Mouse (Mus musculus): Measurements from ENCODE around the gene Tmem43. TPM values are rescaled to one million over a fixed set of nuclear protein-coding genes. Genes with fewer than 3 reads are reported as not detected.
A peak's percentile ranks its signal among the peaks of the same experiment; 100 is the strongest.
"Not testable (repeated sequence)": the region's sequence is repeated elsewhere in the genome, so short reads cannot be mapped to it uniquely, and the experiment has no call there.

The Tmem43 gene
- polyA plus RNA-seq, 1 experiment = 79.5 TPM

DNA sequence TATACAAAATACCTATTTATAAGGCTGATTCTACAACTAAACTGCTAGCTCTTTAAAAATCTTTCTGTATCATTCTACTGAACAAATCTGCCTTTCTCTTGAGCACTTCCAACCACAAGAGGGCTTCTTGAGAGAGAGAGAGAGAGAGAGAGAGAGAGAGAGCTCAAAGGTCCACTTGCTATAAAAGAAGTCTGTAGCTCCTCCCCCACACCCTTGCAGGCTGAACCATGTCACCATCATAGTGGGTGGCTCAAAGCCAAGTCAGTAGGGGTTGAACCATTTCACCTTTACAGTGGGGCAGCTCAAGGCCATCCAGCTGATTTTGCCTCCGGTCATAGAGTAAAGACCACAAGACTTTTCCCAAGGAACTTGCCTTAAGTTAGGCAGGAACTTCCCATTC, 14.0 kb upstream of the Tmem43 start:
- Histone ChIP-seq H3K4me1 (ENCODE audit: control insufficient read depth, insufficient read depth, low read length) (no peaks in the 10 kb centered on the region), H3K4me3 (replicated peaks; ENCODE audit: extremely low read depth, low read depth, low read length) (no peak overlapping the region)
- DNase-seq = no peak
- WGBS = 85% methylated on average over 1 of the region's 1 CpGs
- TF ChIP-seq POLR2A (IDR thresholded peaks at IDR 0.05; ENCODE audit: borderline replicate concordance, extremely low read depth, low read depth, low read length) (no peak), CTCF (IDR thresholded peaks at IDR 0.05; ENCODE audit: insufficient read depth, low read length) (no peak)

DNA sequence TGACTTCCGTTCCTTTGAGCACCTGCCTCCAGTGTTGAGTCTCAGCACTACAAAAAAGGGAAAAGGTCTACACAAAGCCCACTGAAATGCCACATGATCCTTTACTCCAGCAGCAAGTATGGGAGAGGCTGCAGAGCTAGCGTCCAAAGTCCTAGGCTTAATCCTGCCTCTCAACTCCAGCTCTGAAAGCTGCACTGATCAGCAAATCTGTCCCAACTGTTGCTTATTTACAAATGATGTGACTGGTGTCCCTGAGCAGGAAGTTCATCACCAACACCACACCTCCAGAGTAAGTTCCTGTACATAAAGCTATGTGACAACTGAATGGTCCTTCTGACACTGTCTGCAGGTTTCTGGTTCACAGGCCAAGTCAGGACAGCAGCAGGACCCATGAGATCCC, 7.7 kb upstream of the Tmem43 start:
- no peaks in the 10 kb centered on the region for H3K4me1 ChIP-seq (ENCODE audit: control insufficient read depth, insufficient read depth, low read length)
- H3K4me3 ChIP-seq (replicated peaks; ENCODE audit: extremely low read depth, low read depth, low read length) = no peak overlapping the region
- WGBS = 92% methylated on average over 2 of the region's 2 CpGs
- TF ChIP-seq POLR2A (IDR thresholded peaks at IDR 0.05; ENCODE audit: borderline replicate concordance, extremely low read depth, low read depth, low read length) (no peak), CTCF (IDR thresholded peaks at IDR 0.05; ENCODE audit: insufficient read depth, low read length) (no peak)
- no peak for DNase-seq

DNA sequence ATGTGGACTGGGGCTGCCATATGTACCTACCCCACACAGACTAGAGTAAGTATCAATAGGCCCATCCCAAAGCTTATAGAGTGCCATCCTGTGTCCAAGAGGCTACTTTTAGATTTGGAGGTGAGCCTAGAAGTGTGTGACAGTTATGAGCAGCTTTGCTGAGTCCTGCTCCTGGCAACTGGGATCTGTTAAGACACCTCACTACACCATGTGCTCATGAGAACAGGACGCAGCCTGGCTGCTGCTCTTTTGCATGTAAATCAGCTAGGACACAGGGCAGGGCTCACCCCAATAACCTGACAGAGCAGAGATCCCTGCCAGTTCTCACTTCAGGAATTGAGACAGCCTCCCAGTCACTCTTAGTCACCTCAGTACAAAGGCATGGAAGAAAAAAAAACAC, 6.4 kb upstream of the Tmem43 start:
- no peak overlapping the region for H3K4me3 ChIP-seq (replicated peaks; ENCODE audit: extremely low read depth, low read depth, low read length)
- 71% methylated on average over 1 of the region's 1 CpGs for WGBS
- H3K4me1 ChIP-seq (ENCODE audit: control insufficient read depth, insufficient read depth, low read length) = 0 out of 2 replicates have a peak, but pooled peaks cover under 1% of the 10 kb centered on the region
- TF ChIP-seq POLR2A (IDR thresholded peaks at IDR 0.05; ENCODE audit: borderline replicate concordance, extremely low read depth, low read depth, low read length) (no peak), CTCF (IDR thresholded peaks at IDR 0.05; ENCODE audit: insufficient read depth, low read length) (no peak)
- DNase-seq = no peak

DNA sequence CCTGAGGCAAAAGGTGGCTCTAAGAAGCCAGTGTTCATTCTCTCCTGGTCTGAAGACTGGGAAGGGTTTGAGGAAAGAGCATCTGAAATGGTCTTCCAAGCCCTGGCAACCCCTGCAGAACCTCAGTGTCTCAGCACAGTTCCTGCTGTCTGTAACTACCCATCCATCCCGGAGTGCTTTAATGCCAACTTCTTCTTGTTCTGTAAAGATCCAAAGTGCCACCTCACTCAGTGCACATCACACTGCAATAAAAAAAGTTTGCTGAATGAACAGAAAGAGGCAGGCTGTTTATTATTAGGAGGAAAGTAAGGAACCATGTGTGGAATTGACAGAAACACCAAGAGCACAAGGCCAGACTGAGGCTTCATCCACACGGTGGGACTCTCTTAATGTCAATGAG, 2.8 kb upstream of the Tmem43 start:
- DNase-seq = no peak
- TF ChIP-seq POLR2A (IDR thresholded peaks at IDR 0.05; ENCODE audit: borderline replicate concordance, extremely low read depth, low read depth, low read length) (no peak), CTCF (IDR thresholded peaks at IDR 0.05; ENCODE audit: insufficient read depth, low read length) (no peak)
- WGBS = 82% methylated on average over 2 of the region's 2 CpGs

DNA sequence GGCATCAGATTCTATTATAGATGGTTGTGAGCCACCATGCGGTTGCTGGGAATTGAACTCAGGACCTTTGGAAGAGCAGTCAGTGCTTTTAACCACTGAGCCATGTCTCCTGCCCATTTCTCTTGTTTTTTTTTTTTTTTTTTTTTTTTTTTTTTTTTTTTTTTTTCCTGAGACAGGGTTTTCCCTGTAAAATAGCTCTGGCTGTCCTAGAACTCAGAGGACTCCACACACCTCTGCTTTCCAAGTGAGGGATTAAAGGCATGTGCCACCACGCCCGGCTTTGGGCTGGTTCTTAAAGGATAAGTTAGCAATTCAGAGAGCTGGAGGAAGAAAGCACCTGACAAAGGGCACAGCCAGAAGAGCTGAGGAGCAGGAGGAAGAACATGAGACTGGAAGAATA, 2.1 kb upstream of the Tmem43 start:
- H3K4me3 ChIP-seq (replicated peaks; ENCODE audit: extremely low read depth, low read depth, low read length); DNase-seq: not testable (repeated sequence)
- 93% methylated on average over 3 of the region's 3 CpGs for WGBS
- H3K4me1 ChIP-seq (ENCODE audit: control insufficient read depth, insufficient read depth, low read length) = peaks cover 14% of the 10 kb centered on the region

More for the DNA sequence above, 2.8 kb upstream of the Tmem43 start:
- no peak overlapping the region for H3K4me3 ChIP-seq (replicated peaks; ENCODE audit: extremely low read depth, low read depth, low read length)
- H3K4me1 ChIP-seq (ENCODE audit: control insufficient read depth, insufficient read depth, low read length) = peaks cover 14% of the 10 kb centered on the region

DNA sequence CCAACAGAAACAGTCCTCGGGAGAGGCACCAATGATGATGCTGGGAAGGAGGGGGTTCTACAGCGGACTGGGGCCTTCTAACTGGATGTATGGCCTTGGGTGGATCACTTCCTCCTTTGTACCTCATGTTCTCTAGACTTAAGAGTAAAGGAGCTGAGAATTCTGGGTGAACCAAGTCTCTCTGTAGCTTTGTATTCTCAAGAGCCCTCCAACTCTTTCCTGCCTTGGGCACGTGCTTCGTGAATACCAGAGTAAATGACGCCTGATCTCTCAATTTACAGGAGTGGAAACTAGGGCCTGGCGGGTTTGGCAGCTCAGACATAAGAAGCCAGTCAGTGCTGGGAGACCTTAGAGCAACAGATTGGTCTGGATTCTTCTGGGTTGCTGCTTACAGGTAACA, 1.2 kb upstream of the Tmem43 start:
- no peak for DNase-seq
- Histone ChIP-seq H3K4me1 (ENCODE audit: control insufficient read depth, insufficient read depth, low read length) (peaks cover 14% of the 10 kb centered on the region), H3K4me3 (replicated peaks; ENCODE audit: extremely low read depth, low read depth, low read length) (no peak overlapping the region)
- WGBS = 44% methylated on average over 6 of the region's 6 CpGs
- no peak for TF ChIP-seq POLR2A (IDR thresholded peaks at IDR 0.05; ENCODE audit: borderline replicate concordance, extremely low read depth, low read depth, low read length)
- no peak for TF ChIP-seq CTCF (IDR thresholded peaks at IDR 0.05; ENCODE audit: insufficient read depth, low read length)

DNA sequence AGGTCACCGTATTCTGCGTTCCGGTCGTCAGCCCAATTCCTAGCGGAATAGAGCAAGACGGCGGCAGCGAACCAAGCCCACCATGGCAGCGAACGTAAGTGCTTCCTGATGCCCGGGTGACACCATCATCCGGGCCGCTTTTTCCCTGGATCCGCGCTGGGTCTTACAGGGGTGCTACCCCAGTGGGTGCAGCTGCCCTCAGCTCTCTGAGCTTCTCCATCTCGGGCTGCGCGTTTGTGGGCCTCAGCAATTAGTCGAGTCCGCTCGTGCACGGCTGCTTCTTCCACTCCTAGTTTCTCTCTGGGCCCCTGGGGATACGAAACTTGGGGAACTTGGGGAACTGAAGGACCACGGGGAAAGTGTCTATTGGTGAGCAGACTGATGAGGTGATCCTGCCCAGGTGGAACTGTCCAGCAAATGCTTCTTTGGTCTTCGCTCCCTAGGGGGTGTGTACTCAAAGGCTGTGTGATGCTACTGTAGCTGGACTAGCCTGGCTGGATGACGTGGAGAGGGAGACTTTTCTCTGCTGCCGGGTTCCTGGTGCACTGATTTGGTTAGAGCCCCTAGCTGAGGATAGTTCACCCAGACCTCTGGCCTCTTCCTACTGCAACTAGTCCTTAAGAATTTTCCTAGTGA, 420 bp downstream of the Tmem43 start:
- DNase-seq = no peak
- TF ChIP-seq POLR2A (IDR thresholded peaks at IDR 0.05; ENCODE audit: borderline replicate concordance, extremely low read depth, low read depth, low read length) = no peak
- TF ChIP-seq CTCF (IDR thresholded peaks at IDR 0.05; ENCODE audit: insufficient read depth, low read length) = no peak
- Histone ChIP-seq H3K4me3 (replicated peaks; ENCODE audit: extremely low read depth, low read depth, low read length) (peak overlapping the region; percentile 86), H3K4me1 (ENCODE audit: control insufficient read depth, insufficient read depth, low read length) (peaks cover 14% of the 10 kb centered on the region)
- under 1% methylated on average over 27 of the region's 27 CpGs for WGBS

DNA sequence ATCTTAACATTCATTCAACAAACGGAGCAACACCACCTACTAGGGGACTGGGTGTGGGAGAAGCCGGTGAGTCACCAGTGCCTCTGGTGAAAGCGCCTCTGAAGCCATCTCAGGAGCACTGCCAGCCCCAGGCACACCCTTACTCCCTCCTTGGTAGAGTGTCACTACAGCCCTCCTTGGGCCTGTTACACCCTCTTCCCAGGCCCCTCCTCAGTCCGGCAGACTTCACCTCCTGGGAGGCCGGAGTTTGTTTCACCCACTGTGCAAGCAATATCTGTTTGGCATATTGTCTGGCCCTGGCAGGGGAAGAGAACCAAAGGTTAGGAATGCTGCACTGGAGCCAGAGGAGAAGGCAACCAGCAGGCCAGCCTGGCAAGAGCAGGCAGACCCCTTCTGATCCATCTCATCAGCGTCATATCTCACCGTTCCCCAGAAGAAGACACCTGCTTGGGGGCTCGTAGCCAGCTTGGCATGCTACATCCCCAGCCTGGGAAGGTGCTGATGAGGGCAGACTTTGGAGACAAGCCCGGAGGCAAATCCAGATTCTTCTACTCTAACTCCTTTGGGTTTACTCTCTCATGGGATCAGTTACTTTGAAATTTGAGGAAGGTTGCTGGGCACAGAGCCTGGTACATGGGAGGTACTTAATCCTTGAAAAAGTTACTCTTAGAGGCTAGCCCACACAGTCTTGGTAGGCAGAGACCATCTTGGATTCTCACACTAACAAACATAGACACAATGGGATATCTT, 1.1 kb downstream of the Tmem43 start:
- H3K4me1 ChIP-seq (ENCODE audit: control insufficient read depth, insufficient read depth, low read length) = peaks cover 14% of the 10 kb centered on the region
- H3K4me3 ChIP-seq (replicated peaks; ENCODE audit: extremely low read depth, low read depth, low read length) = peak overlapping the region; percentile 86
- no peak for TF ChIP-seq CTCF (IDR thresholded peaks at IDR 0.05; ENCODE audit: insufficient read depth, low read length)
- TF ChIP-seq POLR2A (IDR thresholded peaks at IDR 0.05; ENCODE audit: borderline replicate concordance, extremely low read depth, low read depth, low read length) = no peak
- no peak for DNase-seq
- 34% methylated on average over 9 of the region's 9 CpGs for WGBS

DNA sequence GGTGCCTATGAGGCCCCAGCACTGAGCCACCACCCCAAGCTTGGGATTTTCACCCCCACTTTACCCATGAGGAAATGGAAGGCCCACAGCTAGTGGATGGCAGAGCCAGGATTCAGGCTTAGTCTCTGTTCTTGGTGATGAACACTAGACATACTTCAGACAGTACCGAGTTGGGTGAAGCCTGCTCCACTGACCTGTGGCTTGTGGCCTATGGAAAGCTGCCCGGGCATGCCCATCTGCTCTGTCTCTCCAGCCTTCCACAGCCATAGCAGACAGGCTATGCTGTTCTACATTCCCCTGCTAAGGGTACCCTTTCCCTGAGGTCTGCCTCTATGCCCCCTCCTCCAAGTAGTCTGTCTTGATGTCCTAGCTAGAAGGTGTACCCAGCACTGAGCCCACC, 3.0 kb downstream of the Tmem43 start:
- Histone ChIP-seq H3K4me3 (replicated peaks; ENCODE audit: extremely low read depth, low read depth, low read length) (no peak overlapping the region), H3K4me1 (ENCODE audit: control insufficient read depth, insufficient read depth, low read length) (peaks cover 14% of the 10 kb centered on the region)
- DNase-seq = no peak
- WGBS = 90% methylated on average over 2 of the region's 2 CpGs
- no peak for TF ChIP-seq CTCF (IDR thresholded peaks at IDR 0.05; ENCODE audit: insufficient read depth, low read length)
- TF ChIP-seq POLR2A (IDR thresholded peaks at IDR 0.05; ENCODE audit: borderline replicate concordance, extremely low read depth, low read depth, low read length) = no peak

DNA sequence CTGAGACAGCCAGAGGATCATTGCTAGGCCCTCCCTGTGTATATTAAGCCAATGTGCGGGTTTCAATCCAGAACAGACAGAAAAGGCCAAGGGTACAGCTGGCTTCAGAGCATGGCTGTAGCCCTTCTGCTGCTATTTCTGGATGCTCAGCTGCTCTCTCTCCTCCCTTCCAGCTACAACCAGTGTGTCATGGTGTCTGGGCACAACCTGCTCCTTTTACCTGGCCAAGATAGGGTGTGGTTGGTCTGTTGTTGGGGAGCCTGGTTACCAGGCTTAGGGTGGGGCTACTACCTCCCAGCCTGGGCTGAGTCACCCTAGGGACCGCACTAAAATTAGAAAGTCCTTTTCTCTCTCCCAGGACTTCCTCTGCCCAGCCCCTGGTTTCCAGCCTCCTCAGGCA, 9.9 kb downstream of the Tmem43 start:
- DNase-seq = no peak
- Histone ChIP-seq H3K4me1 (ENCODE audit: control insufficient read depth, insufficient read depth, low read length) (no peaks in the 10 kb centered on the region; the same call in 1 of the 2 replicates), H3K4me3 (replicated peaks; ENCODE audit: extremely low read depth, low read depth, low read length) (no peak overlapping the region)
- WGBS = 74% methylated on average over 2 of the region's 2 CpGs
- no peak for TF ChIP-seq POLR2A (IDR thresholded peaks at IDR 0.05; ENCODE audit: borderline replicate concordance, extremely low read depth, low read depth, low read length)
- TF ChIP-seq CTCF (IDR thresholded peaks at IDR 0.05; ENCODE audit: insufficient read depth, low read length) = no peak
